Mouse (Mus musculus): ENCODE results near the gene Slc39a8. TPM values are rescaled to one million over a fixed set of nuclear protein-coding genes. Genes with fewer than 3 reads are reported as not detected.

The Slc39a8 gene
- 9.0 and 12.0 TPM in 2 replicates for polyA plus RNA-seq (2014; fragmentation: Nextera tagmentation; extraction: Ambion mirVana)

GRCm38 (mm10) chr3:135825016-135825753 is at the start of gene Slc39a8:
Slc39a8 (plus strand) TSS chr3:135825279.
- H3K9me3 ChIP-seq (ENCODE audit: control insufficient read depth, low read length), result no peaks in the 10 kb centered on the region
- DNase-seq (ENCODE audit: low spot score) (peak; percentile 82), ATAC-seq (ENCODE audit: insufficient number of reproducible peaks, low FRiP score, low TSS enrichment, low read depth) (peak; percentile 87)
- H3K9ac ChIP-seq (ENCODE audit: low read length), result peak within 1 kb of the TSS; percentile 71
- H3K27ac ChIP-seq (replicated peaks; ENCODE audit: low read depth, low read length), result no peak within 1 kb of the TSS
- H3K4me3 ChIP-seq (ENCODE audit: low read depth, low read length), result peak within 1 kb of the TSS; percentile 55
- no peaks in the 10 kb centered on the region for H3K36me3 ChIP-seq (ENCODE audit: control insufficient read depth, insufficient read depth, low read length)
- H3K4me1 ChIP-seq (ENCODE audit: control insufficient read depth, insufficient read depth, low read length), result peaks cover 3% of the 10 kb centered on the region; the same call in 1 of the 2 replicates
- WGBS, result 6% methylated on average over 22 of the region's 22 CpGs
- H3K4me2 ChIP-seq (ENCODE audit: low read depth, severe bottlenecking), result peak within 1 kb of the TSS; percentile 98
- H3K27me3 ChIP-seq (ENCODE audit: control insufficient read depth, insufficient read depth, low read length), result 0 out of 2 replicates have a peak, but pooled peaks cover 2% of the 10 kb centered on the region

GRCm38 (mm10) chr3:135785065-135785464 is 40.0 kb upstream of the Slc39a8 start:
- Histone ChIP-seq H3K4me3 (ENCODE audit: low read depth, low read length) (no peak overlapping the region), H3K9me3 (ENCODE audit: control insufficient read depth, low read length) (no peaks in the 10 kb centered on the region), H3K36me3 (ENCODE audit: control insufficient read depth, insufficient read depth, low read length) (no peaks in the 10 kb centered on the region), H3K27ac (replicated peaks; ENCODE audit: low read depth, low read length) (no peak overlapping the region), H3K27me3 (ENCODE audit: control insufficient read depth, insufficient read depth, low read length) (no peaks in the 10 kb centered on the region), H3K4me2 (ENCODE audit: low read depth, severe bottlenecking) (no peak overlapping the region), H3K4me1 (ENCODE audit: control insufficient read depth, insufficient read depth, low read length) (no peaks in the 10 kb centered on the region), H3K9ac (ENCODE audit: low read length) (no peak overlapping the region)
- 86% methylated on average over 7 of the region's 7 CpGs for WGBS
- no peak for ATAC-seq (ENCODE audit: insufficient number of reproducible peaks, low FRiP score, low TSS enrichment, low read depth)
- DNase-seq (ENCODE audit: low spot score), result no peak

- DNase-seq (ENCODE audit: low spot score) (no peak), ATAC-seq (ENCODE audit: insufficient number of reproducible peaks, low FRiP score, low TSS enrichment, low read depth) (no peak)
- H3K27me3 ChIP-seq (ENCODE audit: control insufficient read depth, insufficient read depth, low read length), result no peaks in the 10 kb centered on the region
- H3K36me3 ChIP-seq (ENCODE audit: control insufficient read depth, insufficient read depth, low read length), result no peaks in the 10 kb centered on the region
- no peaks in the 10 kb centered on the region for H3K4me1 ChIP-seq (ENCODE audit: control insufficient read depth, insufficient read depth, low read length)
- no peak overlapping the region for H3K27ac ChIP-seq (replicated peaks; ENCODE audit: low read depth, low read length)
- no peak overlapping the region for H3K9ac ChIP-seq (ENCODE audit: low read length)
- H3K9me3 ChIP-seq (ENCODE audit: control insufficient read depth, low read length), result no peaks in the 10 kb centered on the region
- no peak overlapping the region for H3K4me3 ChIP-seq (ENCODE audit: low read depth, low read length)
- 88% methylated on average over 6 of the region's 6 CpGs for WGBS
- H3K4me2 ChIP-seq (ENCODE audit: low read depth, severe bottlenecking), result no peak overlapping the region
Observed at GRCm38 (mm10) chr3:135796117-135796516, 29.0 kb upstream of the Slc39a8 start.

- ATAC-seq (ENCODE audit: insufficient number of reproducible peaks, low FRiP score, low TSS enrichment, low read depth), result no peak
- Histone ChIP-seq H3K9ac (ENCODE audit: low read length) (no peak overlapping the region), H3K4me2 (ENCODE audit: low read depth, severe bottlenecking) (no peak overlapping the region), H3K4me3 (ENCODE audit: low read depth, low read length) (no peak overlapping the region), H3K27ac (replicated peaks; ENCODE audit: low read depth, low read length) (no peak overlapping the region), H3K36me3 (ENCODE audit: control insufficient read depth, insufficient read depth, low read length) (no peaks in the 10 kb centered on the region), H3K9me3 (ENCODE audit: control insufficient read depth, low read length) (no peaks in the 10 kb centered on the region), H3K4me1 (ENCODE audit: control insufficient read depth, insufficient read depth, low read length) (no peaks in the 10 kb centered on the region), H3K27me3 (ENCODE audit: control insufficient read depth, insufficient read depth, low read length) (no peaks in the 10 kb centered on the region)
- no peak for DNase-seq (ENCODE audit: low spot score)
- WGBS, result 69% methylated on average over 3 of the region's 3 CpGs
Observed at GRCm38 (mm10) chr3:135798241-135798640, 26.8 kb upstream of the Slc39a8 start.

GRCm38 (mm10) chr3:135798665-135799064 is 26.4 kb upstream of the Slc39a8 start:
- no peak for DNase-seq (ENCODE audit: low spot score)
- H3K27me3 ChIP-seq (ENCODE audit: control insufficient read depth, insufficient read depth, low read length), result no peaks in the 10 kb centered on the region
- no peak overlapping the region for H3K27ac ChIP-seq (replicated peaks; ENCODE audit: low read depth, low read length)
- no peaks in the 10 kb centered on the region for H3K9me3 ChIP-seq (ENCODE audit: control insufficient read depth, low read length)
- H3K4me3 ChIP-seq (ENCODE audit: low read depth, low read length), result no peak overlapping the region
- H3K36me3 ChIP-seq (ENCODE audit: control insufficient read depth, insufficient read depth, low read length), result no peaks in the 10 kb centered on the region
- no peak; the same call in 1 of the 2 replicates for ATAC-seq (ENCODE audit: insufficient number of reproducible peaks, low FRiP score, low TSS enrichment, low read depth)
- WGBS, result 47% methylated on average over 1 of the region's 1 CpGs
- H3K9ac ChIP-seq (ENCODE audit: low read length), result no peak overlapping the region
- H3K4me1 ChIP-seq (ENCODE audit: control insufficient read depth, insufficient read depth, low read length), result no peaks in the 10 kb centered on the region
- H3K4me2 ChIP-seq (ENCODE audit: low read depth, severe bottlenecking), result no peak overlapping the region

GRCm38 (mm10) chr3:135814665-135815064 is 10.4 kb upstream of the Slc39a8 start:
- Histone ChIP-seq H3K9ac (ENCODE audit: low read length) (no peak overlapping the region), H3K27me3 (ENCODE audit: control insufficient read depth, insufficient read depth, low read length) (no peaks in the 10 kb centered on the region), H3K9me3 (ENCODE audit: control insufficient read depth, low read length) (no peaks in the 10 kb centered on the region), H3K4me3 (ENCODE audit: low read depth, low read length) (no peak overlapping the region), H3K4me2 (ENCODE audit: low read depth, severe bottlenecking) (no peak overlapping the region), H3K27ac (replicated peaks; ENCODE audit: low read depth, low read length) (no peak overlapping the region), H3K4me1 (ENCODE audit: control insufficient read depth, insufficient read depth, low read length) (no peaks in the 10 kb centered on the region), H3K36me3 (ENCODE audit: control insufficient read depth, insufficient read depth, low read length) (no peaks in the 10 kb centered on the region)
- no peak for DNase-seq (ENCODE audit: low spot score)
- no peak for ATAC-seq (ENCODE audit: insufficient number of reproducible peaks, low FRiP score, low TSS enrichment, low read depth)
- 68% methylated on average over 14 of the region's 14 CpGs for WGBS

- H3K4me1 ChIP-seq (ENCODE audit: control insufficient read depth, insufficient read depth, low read length), result no peaks in the 10 kb centered on the region
- no peaks in the 10 kb centered on the region for H3K27me3 ChIP-seq (ENCODE audit: control insufficient read depth, insufficient read depth, low read length)
- no peak for ATAC-seq (ENCODE audit: insufficient number of reproducible peaks, low FRiP score, low TSS enrichment, low read depth)
- H3K27ac ChIP-seq (replicated peaks; ENCODE audit: low read depth, low read length), result no peak overlapping the region
- H3K4me3 ChIP-seq (ENCODE audit: low read depth, low read length), result no peak overlapping the region
- DNase-seq (ENCODE audit: low spot score), result no peak
- H3K4me2 ChIP-seq (ENCODE audit: low read depth, severe bottlenecking), result no peak overlapping the region
- no peaks in the 10 kb centered on the region for H3K9me3 ChIP-seq (ENCODE audit: control insufficient read depth, low read length)
- WGBS, result 88% methylated on average over 5 of the region's 5 CpGs
- H3K36me3 ChIP-seq (ENCODE audit: control insufficient read depth, insufficient read depth, low read length), result no peaks in the 10 kb centered on the region
- no peak overlapping the region for H3K9ac ChIP-seq (ENCODE audit: low read length)
Observed at GRCm38 (mm10) chr3:135815973-135816727, 8.9 kb upstream of the Slc39a8 start.

GRCm38 (mm10) chr3:135817124-135817523 is 8.0 kb upstream of the Slc39a8 start:
- Histone ChIP-seq H3K36me3 (ENCODE audit: control insufficient read depth, insufficient read depth, low read length) (no peaks in the 10 kb centered on the region), H3K9ac (ENCODE audit: low read length) (no peak overlapping the region), H3K27me3 (ENCODE audit: control insufficient read depth, insufficient read depth, low read length) (no peaks in the 10 kb centered on the region), H3K4me2 (ENCODE audit: low read depth, severe bottlenecking) (no peak overlapping the region), H3K27ac (replicated peaks; ENCODE audit: low read depth, low read length) (no peak overlapping the region), H3K4me1 (ENCODE audit: control insufficient read depth, insufficient read depth, low read length) (no peaks in the 10 kb centered on the region), H3K4me3 (ENCODE audit: low read depth, low read length) (no peak overlapping the region), H3K9me3 (ENCODE audit: control insufficient read depth, low read length) (no peaks in the 10 kb centered on the region)
- ATAC-seq (ENCODE audit: insufficient number of reproducible peaks, low FRiP score, low TSS enrichment, low read depth) (no peak), DNase-seq (ENCODE audit: low spot score) (no peak)
- 72% methylated on average over 1 of the region's 1 CpGs for WGBS
